Mouse (Mus musculus) hindbrain, embryonic 10.5 days (tissue): ENCODE measurements around the gene Trim17. TPM values are rescaled to one million over a fixed set of nuclear protein-coding genes. Genes with fewer than 3 reads are reported as not detected.

Source experiments
- DNase-seq: peaks from one replicate; pipeline ENCODE4 v3.0.0-alpha.2; 2017; ENCODE audit warnings: low spot score
- H3K27ac ChIP-seq: fragments of 300-500 bp; sonication (generic); 2 replicates; pipeline ENCODE4 v1.5.1; 2016; ENCODE audit warnings: mild to moderate bottlenecking, moderate library complexity
- H3K27me3 ChIP-seq: fragments of 300-500 bp; sonication (generic); 2 replicates; pipeline ENCODE4 v1.6.1; 2016; ENCODE audit warnings: mild to moderate bottlenecking; ENCODE audit not compliant: poor library complexity, insufficient read depth, severe bottlenecking
- H3K36me3 ChIP-seq: fragments of 300-500 bp; sonication (generic); 2 replicates; pipeline ENCODE4 v1.6.1; 2016; ENCODE audit warnings: mild to moderate bottlenecking, moderate library complexity
- H3K4me1 ChIP-seq: fragments of 300-500 bp; sonication (generic); replicated peaks from 2 replicates; pipeline ENCODE4 v1.6.1; 2016; ENCODE audit warnings: mild to moderate bottlenecking
- H3K4me3 ChIP-seq: fragments of 300-500 bp; sonication (generic); 2 replicates; pipeline ENCODE4 v1.5.1; 2016; ENCODE audit warnings: mild to moderate bottlenecking, moderate library complexity
- H3K9me3 ChIP-seq: fragments of 300-500 bp; sonication (generic); 2 replicates; pipeline ENCODE4 v1.6.1; 2016; ENCODE audit warnings: mild to moderate bottlenecking, moderate library complexity
- WGBS: fragments of 180-500 bp; shearing (Covaris S2); methylation state at CpG from one replicate; pipeline ENCODE4 v1.1.7; 2016; 5-methylcytosine and 5-hydroxymethylcytosine counted together
- polyA plus RNA-seq: library from polyadenylated mRNA; unstranded; fragments of >200 nt; fragmentation: Nextera tagmentation; extraction: Ambion mirVana; gene quantifications from 2 replicates; pipeline ENCODE4 v1.2.1, GENCODE M21; 2016

Trim17 gene
- polyA plus RNA-seq, 1 experiment from 2014 or later: 0.85 TPM

DNA sequence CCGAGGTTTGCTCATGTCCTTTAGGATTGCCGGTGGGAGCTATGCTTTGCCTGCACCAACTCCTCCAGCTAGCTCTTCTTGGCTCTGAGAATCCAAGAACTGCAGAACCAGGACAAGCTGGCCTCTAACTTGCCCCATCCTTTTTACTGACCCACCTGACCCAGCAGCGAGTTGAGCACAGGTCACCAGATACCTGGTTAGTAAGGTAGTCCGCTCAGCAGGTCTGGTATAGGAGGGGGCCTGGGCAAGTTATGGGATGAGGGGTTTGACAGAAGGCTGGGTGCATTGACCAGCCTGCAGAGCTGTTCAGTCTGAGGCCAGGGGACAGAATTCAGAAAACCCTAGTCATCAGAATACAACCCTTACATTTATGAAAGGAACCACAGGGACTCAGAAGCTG lies 25.4 kb upstream of the Trim17 start:
- Histone ChIP-seq H3K9me3 (no peaks in the 10 kb centered on the region), H3K27me3 (no peaks in the 10 kb centered on the region), H3K4me3 (no peak overlapping the region), H3K36me3 (peaks cover 35% of the 10 kb centered on the region), H3K27ac (peak overlapping the region; percentile 80; the same call in 1 of the 2 replicates), H3K4me1 (peaks cover 9% of the 10 kb centered on the region; the same call in 1 of the 2 replicates)
- 84% methylated on average over 4 of the region's 4 CpGs for WGBS
- no peak for DNase-seq

DNA sequence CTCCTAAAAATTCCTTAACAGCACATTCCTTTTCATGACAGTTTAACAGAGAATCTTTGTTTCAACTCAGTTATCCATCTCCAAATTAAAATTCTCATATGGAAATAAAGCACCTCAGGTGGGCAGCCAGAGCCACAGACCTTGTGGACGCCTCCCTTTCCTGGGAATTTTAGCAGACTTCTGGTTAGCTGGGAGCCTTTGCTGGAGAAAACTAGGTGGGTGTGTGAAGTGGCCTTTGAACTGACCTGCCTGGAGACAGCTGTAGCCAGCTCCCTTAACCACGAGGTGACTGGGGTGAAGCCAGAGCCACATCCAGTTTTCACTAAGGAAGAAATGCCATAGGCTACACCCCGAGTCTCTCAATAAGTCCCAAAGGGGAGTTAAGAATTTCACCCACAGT lies 24.8 kb upstream of the Trim17 start:
- no peak overlapping the region for H3K4me3 ChIP-seq
- no peaks in the 10 kb centered on the region for H3K9me3 ChIP-seq
- H3K4me1 ChIP-seq: peaks cover 9% of the 10 kb centered on the region; the same call in 1 of the 2 replicates
- DNase-seq: no peak
- H3K27ac ChIP-seq: no peak overlapping the region
- H3K36me3 ChIP-seq: peaks cover 41% of the 10 kb centered on the region
- no peaks in the 10 kb centered on the region for H3K27me3 ChIP-seq
- 58% methylated on average over 3 of the region's 3 CpGs for WGBS

DNA sequence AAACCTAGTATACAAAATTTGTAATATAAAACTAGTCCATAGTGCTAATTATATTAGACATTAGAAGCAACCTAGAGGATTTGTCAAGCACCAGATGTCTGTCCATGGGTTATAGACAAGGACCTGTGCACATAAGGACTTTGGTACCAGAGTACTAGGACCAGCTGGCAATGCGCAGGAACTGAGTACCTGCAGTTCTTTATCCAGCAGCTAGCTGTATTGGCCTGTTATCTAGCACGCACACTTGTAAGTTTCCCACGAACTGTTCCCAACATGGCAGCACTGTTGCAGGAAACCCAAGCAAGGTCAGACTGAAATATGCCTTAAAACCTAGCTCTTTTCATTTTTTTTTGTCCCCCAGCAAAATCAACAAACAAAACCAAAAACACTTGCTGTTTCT lies 24.2 kb upstream of the Trim17 start:
- WGBS: 96% methylated on average over 3 of the region's 3 CpGs
- DNase-seq: no peak
- Histone ChIP-seq H3K9me3 (no peaks in the 10 kb centered on the region), H3K27ac (no peak overlapping the region), H3K4me3 (no peak overlapping the region), H3K27me3 (no peaks in the 10 kb centered on the region), H3K36me3 (peaks cover 47% of the 10 kb centered on the region), H3K4me1 (peaks cover 9% of the 10 kb centered on the region; the same call in 1 of the 2 replicates)

DNA sequence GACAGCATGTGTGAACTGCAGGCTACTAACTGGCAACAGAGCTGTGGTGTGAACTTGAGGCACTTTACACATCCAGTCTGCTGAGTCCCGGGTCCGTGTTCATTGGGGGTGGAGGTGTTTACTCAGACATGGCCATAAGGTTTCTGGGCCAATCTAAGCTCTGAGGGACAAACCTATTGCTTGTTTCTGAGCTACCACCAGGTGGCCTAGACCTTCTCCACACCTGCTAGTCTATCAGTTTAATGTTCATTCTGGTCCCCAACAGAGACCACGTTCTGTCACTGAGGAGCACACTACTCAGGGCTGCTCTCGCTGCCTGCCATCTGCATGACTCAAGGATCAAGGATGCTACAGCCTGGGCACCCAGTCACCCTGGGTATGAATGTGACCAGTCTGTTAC lies 22.9 kb upstream of the Trim17 start:
- no peaks in the 10 kb centered on the region for H3K9me3 ChIP-seq
- no peak overlapping the region for H3K27ac ChIP-seq
- H3K4me1 ChIP-seq: peaks cover 16% of the 10 kb centered on the region
- no peak for DNase-seq
- 90% methylated on average over 4 of the region's 4 CpGs for WGBS
- H3K36me3 ChIP-seq: peaks cover 60% of the 10 kb centered on the region
- H3K4me3 ChIP-seq: no peak overlapping the region
- no peaks in the 10 kb centered on the region for H3K27me3 ChIP-seq

DNA sequence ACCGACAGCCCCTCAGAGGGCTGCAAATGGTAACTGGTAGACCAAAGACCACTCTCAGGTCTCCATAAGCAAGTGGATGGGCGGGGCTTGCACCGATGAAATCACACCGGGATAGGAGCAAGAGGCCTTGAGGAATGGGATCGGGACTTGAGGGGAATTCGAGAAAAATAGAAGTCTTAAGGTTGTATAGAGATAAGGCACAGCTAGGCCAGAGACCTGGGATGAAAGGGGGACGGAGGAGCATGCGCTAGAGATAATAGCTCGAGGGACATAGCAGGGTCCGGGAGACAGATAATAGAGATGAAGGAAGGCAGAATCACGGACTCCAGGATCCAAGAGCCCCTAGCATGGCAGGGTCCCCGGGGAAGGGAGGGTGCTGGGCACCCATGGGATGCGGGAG lies 16.6 kb upstream of the Trim17 start:
- peak overlapping the region; percentile 96 for H3K27ac ChIP-seq
- WGBS: 2% methylated on average over 13 of the region's 13 CpGs
- DNase-seq: peak; percentile 45

DNA sequence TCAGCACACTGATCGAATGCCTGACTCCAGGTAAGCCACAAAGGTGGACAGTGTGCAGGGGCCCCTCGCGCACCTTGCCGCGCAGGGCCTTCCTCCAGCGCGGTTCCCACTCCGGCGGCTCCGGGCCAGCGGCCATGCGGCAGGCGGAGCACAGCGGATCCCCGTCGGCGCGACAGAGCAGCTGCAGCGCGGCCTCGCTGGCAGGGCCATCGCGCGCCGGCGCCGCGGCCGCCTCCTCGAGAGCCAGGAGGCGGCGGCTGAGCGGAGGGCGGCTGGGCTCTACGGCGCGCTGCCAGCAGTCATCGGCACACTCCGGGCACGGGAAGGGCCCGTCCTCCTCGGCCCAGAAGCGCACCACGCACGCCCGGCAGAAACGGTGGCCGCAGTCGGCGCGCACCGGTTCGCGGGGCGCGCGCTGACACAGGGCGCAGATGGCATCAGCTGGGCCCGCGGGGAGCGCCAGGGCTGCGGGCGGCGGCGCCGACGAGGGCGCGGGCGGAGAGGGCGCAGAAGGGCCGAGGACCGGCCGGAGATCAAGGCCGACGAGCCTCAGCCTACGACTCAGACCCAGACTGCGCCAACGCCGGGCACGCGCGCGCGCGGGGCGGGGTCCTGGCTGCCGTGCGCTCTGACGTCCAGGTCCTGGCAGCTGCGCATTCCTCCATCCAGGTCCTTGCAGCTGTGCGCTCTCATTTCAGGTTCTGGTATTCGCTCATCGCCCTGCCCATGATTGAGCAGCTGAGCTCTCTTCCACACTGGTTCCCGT lies 16.0 kb upstream of the Trim17 start, which contains the start of gene Rnf187:
TSS of gene Rnf187 (minus strand) at position 595 of the 766 bp plus-strand sequence.
- WGBS: under 1% methylated on average over 95 of the region's 95 CpGs
- Histone ChIP-seq H3K36me3 (peaks cover 36% of the 10 kb centered on the region), H3K9me3 (no peaks in the 10 kb centered on the region), H3K27me3 (no peaks in the 10 kb centered on the region; the same call in 1 of the 2 replicates), H3K27ac (peak within 1 kb of the TSS; percentile 96), H3K4me1 (peaks cover 38% of the 10 kb centered on the region), H3K4me3 (peak within 1 kb of the TSS; percentile 98)
- DNase-seq: peak; percentile 93

More for the DNA sequence above, 16.6 kb upstream of the Trim17 start:
- no peaks in the 10 kb centered on the region for H3K9me3 ChIP-seq
- H3K36me3 ChIP-seq: peaks cover 42% of the 10 kb centered on the region
- peak overlapping the region; percentile 98 for H3K4me3 ChIP-seq
- no peaks in the 10 kb centered on the region for H3K27me3 ChIP-seq
- peaks cover 38% of the 10 kb centered on the region for H3K4me1 ChIP-seq

DNA sequence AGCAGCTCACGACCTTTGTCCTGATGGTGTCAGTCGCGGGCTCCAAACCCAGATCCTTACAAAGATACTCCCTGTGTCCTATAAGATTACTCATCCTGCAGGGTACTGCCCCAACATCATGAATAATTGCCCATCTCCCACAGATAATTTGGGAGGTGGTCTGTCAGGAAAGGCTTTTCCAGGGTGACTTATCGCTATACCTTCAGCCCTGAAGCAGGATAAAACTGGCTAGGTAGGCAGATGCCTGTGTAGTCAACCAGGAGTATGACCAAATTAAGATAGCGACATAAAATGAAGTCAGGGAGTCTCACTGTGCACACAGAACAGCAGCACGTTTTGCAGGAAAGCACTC lies 15.4 kb upstream of the Trim17 start:
- H3K4me1 ChIP-seq: peaks cover 38% of the 10 kb centered on the region
- no peaks in the 10 kb centered on the region for H3K9me3 ChIP-seq
- 18% methylated on average over 6 of the region's 6 CpGs for WGBS
- peak overlapping the region; percentile 96 for H3K27ac ChIP-seq
- H3K27me3 ChIP-seq: no peaks in the 10 kb centered on the region; the same call in 1 of the 2 replicates
- H3K4me3 ChIP-seq: peak overlapping the region; percentile 98
- DNase-seq: no peak
- peaks cover 31% of the 10 kb centered on the region for H3K36me3 ChIP-seq

DNA sequence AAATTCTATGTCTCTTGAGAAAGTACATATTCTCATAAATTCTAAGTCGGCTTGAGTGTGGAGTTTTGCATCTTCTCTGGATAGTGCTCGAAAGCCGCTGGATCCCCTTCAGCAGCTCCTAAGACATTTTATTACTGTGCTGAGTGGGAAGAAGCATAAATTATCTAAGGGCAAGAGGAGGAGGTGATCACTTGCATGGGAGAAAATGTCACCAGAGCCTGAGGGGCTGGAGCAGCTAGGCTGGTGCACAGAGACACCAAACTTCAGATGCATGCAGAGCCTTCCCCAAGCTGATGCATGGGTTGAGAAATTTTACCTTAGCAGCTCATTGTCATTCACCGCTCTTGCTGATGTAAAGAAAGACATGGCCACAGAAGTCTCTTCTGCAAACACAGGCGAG lies 10.3 kb upstream of the Trim17 start:
- H3K4me3 ChIP-seq: no peak overlapping the region
- H3K27ac ChIP-seq: no peak overlapping the region
- peaks cover 16% of the 10 kb centered on the region for H3K4me1 ChIP-seq
- H3K9me3 ChIP-seq: no peaks in the 10 kb centered on the region
- no peaks in the 10 kb centered on the region for H3K36me3 ChIP-seq
- peaks cover 8% of the 10 kb centered on the region for H3K27me3 ChIP-seq
- no peak for DNase-seq
- 83% methylated on average over 5 of the region's 5 CpGs for WGBS

DNA sequence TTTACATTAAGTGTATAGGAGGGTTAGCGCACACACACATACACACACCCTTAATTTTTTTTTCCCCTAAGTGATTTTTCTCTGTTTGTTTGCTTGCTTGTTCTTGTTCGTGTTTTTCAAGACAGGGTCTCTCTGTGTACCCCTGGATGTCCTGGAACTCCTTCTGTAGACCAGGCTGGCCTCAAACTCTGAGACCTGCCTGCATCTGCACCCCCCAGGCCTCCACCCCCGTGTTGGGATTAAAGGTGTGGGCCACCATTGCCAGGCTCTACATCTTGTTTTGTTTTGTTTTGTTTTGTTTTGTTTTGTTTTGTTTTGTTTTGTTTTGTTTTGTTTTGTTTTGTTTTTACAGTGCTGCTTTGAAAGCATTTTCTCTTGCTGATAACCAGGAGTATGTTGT lies 7.2 kb upstream of the Trim17 start:
- DNase-seq: no peak
- Histone ChIP-seq H3K4me3 (no peak overlapping the region; the same call in 1 of the 2 replicates), H3K27me3 (peaks cover 14% of the 10 kb centered on the region), H3K27ac (0 out of 2 replicates have a peak overlapping the region, but pooled peaks have one; percentile 24), H3K9me3 (no peaks in the 10 kb centered on the region), H3K4me1 (peaks cover 17% of the 10 kb centered on the region), H3K36me3 (no peaks in the 10 kb centered on the region)
- WGBS: 83% methylated on average over 3 of the region's 3 CpGs

DNA sequence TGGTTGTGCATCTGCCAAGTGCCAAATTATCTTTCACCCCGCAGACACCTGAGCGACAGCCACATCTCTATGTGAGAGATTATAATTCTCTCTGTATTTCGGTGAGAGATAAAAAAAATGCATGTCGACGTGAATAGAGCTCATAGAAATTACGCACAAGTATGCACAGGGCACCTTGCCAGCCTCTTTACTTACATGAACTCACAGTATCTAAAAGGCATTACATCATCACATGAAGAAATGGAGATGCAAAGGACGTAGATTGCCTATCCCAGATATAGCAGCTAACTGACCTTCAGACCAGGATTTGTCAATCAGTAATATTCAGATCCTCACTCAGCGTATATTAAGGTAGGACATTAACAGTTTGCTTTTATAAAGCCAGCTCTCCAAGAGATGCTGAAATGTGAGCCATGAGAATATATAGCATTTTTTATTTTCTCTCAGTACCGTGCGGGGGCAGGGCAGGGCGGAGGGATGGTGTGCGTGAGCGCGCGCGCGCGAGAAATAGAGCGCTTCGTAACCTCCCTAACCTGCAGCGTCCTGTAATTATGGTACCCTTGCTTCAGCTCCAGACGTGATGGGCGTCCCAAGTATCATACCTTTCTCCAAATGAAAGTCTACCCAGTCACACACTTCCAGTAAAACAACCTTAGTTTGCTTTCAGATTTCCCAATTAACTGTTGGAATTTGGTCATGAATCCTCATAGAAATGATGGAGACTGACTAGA lies 6.5 kb upstream of the Trim17 start:
- 21% methylated on average over 23 of the region's 23 CpGs for WGBS
- Histone ChIP-seq H3K9me3 (no peaks in the 10 kb centered on the region), H3K36me3 (no peaks in the 10 kb centered on the region), H3K4me3 (peak overlapping the region; percentile 68), H3K27ac (peak overlapping the region; percentile 95), H3K27me3 (peaks cover 14% of the 10 kb centered on the region), H3K4me1 (peaks cover 20% of the 10 kb centered on the region)
- no peak for DNase-seq

DNA sequence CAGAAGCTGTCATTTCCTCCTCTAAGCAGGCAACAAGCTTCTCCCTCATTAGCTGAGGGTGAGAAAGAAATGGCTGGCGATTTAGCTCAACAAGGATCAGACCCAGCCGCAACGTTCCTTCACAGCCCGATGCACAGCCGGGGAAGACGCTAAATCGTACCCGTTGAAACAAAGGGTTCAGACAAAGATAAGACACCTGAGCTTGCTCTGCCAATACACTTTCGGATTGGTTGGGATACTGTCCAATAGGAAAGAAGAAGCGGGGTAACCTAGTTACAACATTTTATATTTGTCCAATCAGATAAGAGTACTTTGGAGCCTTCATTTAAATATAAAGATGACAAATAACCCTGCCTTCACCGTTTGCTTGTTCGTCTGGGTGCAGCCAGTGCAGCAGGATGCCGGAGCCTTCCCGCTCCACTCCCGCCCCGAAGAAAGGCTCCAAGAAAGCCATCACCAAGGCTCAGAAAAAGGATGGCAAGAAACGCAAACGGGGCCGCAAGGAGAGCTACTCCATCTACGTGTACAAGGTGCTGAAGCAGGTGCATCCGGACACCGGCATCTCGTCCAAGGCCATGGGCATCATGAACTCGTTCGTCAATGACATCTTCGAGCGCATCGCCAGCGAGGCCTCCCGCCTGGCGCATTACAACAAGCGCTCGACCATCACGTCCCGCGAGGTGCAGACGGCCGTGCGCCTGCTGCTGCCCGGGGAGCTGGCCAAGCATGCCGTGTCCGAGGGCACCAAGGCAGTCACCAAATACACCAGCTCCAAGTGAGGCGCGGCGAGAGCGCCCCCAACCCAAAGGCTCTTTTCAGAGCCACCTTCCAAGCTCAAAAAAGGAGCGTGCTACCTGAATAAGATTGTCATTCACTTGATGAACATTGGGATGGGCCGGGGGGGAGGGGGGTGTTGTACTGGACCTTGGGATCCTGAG lies 5.7 kb upstream of the Trim17 start, which contains the start of gene Hist3h2ba:
TSS of gene Hist3h2ba (plus strand) at position 379 of the 938 bp plus-strand sequence.
- no peaks in the 10 kb centered on the region for H3K36me3 ChIP-seq
- DNase-seq: peak; percentile 78
- H3K27me3 ChIP-seq: peaks cover 14% of the 10 kb centered on the region
- peak within 1 kb of the TSS; percentile 95 for H3K27ac ChIP-seq
- under 1% methylated on average over 48 of the region's 48 CpGs for WGBS
- peak within 1 kb of the TSS; percentile 68 for H3K4me3 ChIP-seq
- no peaks in the 10 kb centered on the region for H3K9me3 ChIP-seq
- peaks cover 28% of the 10 kb centered on the region for H3K4me1 ChIP-seq
